Mouse (Mus musculus) cerebellum, postnatal 14 days (tissue): ENCODE measurements around the gene Krtap12-1.
A peak's percentile ranks its signal among the peaks of the same experiment; 100 is the strongest.
"Not testable (repeated sequence)": the region's sequence is repeated elsewhere in the genome, so short reads cannot be mapped to it uniquely, and the experiment has no call there.

ENCODE experiments used
- DNase-seq, 2 experiments: peaks; one replicate each; pipeline ENCODE4 v3.0.0; 2021; ENCODE audit warnings: mixed read lengths in 2 of 2

The Krtap12-1 gene

DNA sequence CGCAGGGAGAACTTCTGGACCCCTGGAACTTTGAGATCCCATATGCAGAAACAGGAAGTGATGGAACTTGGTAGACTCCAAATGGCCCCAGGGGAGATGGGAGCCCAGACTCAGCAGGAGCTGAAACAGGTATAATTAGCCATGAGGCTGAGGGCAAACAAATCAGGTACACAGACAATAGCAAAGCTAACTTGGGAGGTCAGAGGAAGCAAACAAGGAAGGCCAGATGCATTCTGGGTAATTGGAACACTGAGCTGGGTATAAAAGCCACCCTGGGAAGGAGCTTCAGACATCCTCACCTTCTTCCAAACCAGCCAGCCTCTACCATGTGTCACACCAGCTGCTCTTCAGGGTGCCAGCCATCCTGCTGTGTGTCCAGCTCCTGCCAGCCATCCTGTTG lies at the start of gene Krtap12-1:
TSS of gene Krtap12-1 (plus strand) at position 301 of the 400 bp plus-strand sequence.
- DNase-seq: not testable (repeated sequence)

DNA sequence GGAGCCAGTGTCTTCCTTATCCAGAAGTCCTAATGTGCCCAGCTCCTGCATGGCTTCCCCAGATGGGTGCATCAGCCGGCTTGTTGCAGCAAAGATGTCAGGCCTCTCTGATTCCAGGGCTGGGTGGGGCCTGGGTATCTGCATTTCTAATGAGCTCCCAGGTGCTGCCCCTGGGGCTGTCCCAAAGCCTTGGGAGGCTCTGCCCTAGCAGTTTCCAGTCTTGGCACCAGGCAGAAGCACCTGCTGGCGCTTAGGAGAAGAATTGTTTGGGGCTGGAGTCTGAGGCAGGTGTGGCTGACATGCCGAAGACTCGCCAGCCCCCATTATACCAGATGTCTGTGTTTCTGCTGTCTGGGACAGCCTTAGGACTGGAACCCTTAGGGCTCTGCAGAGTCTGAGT lies 49.7 kb upstream of the Krtap12-1 start:
- no peak for DNase-seq

DNA sequence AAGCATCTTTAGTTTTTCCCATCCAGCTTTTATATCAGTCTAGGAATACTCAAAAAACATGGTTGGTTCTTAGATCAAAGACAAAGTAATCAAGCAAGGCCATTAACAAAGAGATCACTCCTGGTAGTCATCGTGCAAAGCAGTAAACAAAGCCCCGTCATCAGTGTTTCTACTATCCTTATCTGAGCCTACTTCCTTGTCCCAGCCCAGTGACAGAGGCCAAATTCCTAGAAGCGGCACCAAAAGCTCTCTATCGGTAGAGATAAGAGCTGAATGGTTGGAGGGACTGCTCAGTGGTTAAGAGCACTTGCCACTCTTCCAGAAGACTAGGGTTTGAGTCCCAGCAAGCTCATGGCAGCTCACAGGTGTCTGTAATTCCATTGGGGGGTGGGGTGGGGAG lies 48.9 kb upstream of the Krtap12-1 start:
- no peak for DNase-seq

DNA sequence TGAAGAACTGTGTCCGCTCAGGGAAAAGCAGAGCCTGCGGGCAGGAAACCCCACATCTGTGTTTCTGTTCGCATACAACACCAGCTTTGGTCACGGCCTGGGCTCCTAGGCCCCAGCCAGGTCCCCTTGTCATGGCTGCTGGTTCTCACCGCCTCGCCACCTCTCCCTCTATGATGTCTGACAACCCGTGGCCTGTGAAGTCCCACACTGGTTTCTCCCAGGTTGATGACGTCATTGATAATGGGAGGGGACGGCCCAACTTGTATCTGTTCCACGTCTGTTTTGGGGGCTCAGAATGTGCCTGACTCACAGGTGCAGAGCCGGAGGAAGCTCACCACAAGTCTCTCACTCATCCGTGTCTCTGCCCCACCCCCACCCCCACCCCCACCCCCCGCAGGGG lies 46.6 kb upstream of the Krtap12-1 start:
- DNase-seq: no peak

DNA sequence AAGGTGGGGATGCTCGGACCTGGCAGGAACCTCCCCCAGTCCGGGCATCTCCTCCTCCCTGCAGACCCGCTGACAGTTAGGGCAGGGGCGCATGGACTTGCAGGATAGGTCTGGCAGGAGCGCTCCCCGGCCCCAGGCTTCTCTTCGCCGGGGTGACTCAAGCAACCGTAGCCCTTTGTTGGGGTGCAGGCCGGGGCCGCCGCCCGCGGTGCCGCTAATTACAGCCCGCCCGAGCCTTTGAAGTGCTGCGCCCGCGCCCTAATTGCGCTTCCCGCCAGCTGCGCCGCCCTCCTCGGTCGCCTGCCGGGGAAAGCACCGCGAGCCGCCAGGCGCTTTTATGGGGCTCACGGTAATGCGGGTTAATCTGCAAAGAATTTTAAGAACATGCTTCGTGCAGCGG lies 42.8 kb upstream of the Krtap12-1 start:
- DNase-seq: no peak

DNA sequence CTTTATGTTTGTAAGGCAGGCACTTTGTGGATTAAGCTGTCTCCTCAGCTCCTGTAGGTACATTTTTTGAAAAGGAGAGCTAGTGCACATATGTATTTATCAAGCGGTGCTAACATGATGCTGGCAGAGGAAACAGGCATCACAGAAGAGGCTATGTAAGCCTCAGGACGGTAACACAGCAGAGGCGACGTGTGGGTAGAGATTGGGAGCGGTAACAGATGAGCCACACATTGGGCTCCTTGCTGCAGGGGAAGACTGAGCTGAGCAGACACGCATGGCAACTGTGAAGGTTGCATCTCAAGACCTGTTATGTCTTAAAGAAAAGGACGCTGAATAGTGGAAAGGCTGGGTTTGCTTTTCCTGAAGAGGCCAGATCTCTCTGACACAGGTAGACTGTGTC lies 37.4 kb upstream of the Krtap12-1 start:
- no peak for DNase-seq

DNA sequence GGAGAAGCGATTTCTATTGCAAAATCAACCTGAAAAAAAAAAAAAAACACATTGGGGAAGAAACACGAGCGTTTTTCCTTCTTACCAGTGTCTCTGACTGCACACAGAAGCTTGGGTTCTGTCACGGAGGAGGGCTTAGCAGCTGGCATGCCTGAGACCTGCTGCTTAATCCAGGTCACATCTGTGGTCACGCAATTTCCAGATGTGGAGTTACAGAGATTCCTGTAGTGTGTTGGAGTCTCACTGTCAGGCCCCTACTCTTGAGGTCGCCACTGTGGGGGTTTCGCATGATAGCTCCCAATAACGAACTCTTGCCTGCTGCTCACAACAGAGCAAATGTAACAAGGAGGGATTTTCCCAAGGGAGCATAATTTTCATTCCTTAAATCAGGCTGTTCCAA lies 36.2 kb upstream of the Krtap12-1 start:
- no peak for DNase-seq

DNA sequence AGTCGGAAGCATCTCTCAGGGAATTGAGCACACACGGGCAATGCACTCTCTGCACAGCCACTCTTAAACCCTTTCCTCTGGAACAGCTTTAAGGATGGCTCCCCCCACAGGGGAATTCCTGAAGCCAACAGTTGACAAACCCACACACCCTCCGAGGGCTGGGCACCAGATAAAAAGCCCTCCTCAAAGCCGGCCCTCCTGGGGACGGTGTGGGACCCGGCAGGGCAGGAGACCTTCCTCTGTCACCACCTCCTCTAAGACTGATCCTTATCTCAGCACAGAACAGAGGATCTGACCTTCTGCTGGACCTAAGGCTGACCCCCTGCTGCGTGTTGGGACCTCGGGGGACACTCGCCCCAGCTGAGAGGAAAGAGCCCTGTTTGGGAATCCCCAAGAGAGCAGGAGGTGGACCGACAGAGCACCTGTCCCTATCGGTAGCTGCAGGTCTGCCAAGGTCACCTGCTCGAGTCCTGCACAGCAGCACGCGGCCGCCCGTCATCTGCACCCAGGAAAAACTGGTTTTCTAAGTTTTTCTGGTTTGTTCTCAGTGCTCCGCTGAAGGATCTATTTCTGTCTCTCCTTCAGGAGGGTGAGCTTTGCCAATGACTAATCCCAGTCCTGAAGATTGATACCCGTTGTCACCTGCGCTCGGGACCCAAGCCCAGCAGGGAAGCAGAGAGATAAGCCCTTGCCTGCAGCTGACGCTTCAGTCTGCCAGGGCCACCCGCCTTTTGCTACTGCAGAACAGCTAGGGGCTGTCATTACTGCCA lies 34.3 kb upstream of the Krtap12-1 start, which contains the start of gene Tspear:
TSS of gene Tspear (plus strand) at position 675 of the 770 bp plus-strand sequence.
- DNase-seq: no peak

DNA sequence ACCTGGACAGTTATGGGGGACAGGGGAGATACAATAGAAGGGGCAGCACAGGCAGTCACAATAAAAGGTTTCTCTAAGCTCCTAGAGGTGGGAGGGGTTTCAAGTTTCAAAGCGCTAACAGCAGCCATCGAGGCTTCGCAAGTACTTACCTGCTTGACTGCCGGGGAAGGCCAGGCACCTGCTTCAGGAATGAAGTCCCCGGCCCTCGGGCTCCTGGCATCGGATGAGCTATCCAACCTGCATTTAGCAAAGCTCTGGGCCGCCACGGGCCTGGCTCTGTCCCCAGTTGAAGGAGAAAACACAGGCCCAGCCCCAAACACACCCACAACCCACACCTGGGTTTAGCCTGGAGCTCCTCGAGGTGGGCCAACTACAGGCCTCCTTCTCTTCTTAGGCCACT lies 33.4 kb upstream of the Krtap12-1 start:
- DNase-seq: no peak

DNA sequence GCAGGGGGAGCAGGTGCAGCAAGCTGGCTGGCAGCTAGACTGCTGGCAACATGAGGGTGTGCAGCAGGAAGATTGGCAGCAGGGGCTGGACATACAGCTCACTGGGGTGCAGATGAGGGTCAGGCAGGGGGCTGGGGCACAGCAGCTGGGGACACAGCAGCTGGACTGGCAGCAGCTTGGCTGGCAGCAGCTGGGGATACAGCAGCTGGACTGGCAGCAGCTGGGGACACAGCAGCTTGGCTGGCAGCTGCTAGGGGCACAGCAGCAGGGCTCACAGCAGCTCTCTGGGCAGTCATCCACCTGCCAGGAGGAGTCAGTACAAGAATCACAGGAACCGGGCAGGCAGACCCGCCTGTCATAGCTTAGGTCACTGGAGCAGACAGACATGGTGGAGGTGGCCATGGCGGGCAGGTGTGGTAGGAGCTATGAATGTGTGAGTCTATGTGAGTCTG lies 30.0 kb upstream of the Krtap12-1 start, which contains the start of gene Gm19402:
TSS of gene Gm19402 (minus strand) at position 402 of the 452 bp plus-strand sequence.
- DNase-seq: not testable (repeated sequence)

DNA sequence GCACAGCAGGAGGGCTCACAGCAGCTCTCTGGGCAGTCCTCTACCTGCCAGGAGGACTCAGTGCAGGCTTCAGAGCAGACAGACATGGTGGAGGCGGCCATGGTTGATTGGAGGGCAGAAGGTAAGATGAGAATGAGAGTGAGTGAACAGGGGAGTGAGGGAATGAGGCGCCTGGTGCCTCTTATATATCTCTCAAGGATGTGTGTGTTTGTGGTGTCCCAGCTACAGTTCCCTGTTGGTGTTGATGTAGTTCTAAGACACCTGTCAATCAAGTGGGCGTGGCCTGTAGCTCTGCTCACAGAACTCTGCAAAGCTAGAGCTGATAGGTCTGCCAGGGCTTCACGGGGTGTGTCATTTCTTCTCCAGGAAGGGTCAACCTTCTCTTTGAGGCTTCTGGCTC lies 23.3 kb upstream of the Krtap12-1 start, which contains the start of gene Gm9508:
TSS of gene Gm9508 (minus strand) at position 101 of the 400 bp plus-strand sequence.
- no peak for DNase-seq

DNA sequence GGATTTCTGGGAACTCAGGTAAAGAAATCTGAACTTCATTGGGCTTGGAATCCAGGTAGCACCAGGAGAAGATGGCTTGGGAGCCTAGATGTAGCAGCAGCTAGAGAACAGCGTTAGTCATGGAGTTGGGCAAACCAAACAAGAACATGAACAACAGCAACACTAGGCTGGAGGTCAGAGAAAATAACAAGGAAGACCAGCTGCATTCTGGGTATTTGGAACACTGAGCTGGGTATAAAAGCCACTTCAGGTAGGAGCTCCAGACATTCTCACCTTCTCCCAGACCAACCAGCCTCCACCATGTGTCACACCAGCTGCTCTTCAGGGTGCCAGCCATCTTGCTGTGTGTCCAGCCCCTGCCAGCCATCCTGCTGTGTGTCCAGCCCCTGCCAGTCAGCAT lies 14.1 kb upstream of the Krtap12-1 start, which contains the start of gene Gm10272:
TSS of gene Gm10272 (plus strand) at position 301 of the 400 bp plus-strand sequence.
- no peak for DNase-seq

DNA sequence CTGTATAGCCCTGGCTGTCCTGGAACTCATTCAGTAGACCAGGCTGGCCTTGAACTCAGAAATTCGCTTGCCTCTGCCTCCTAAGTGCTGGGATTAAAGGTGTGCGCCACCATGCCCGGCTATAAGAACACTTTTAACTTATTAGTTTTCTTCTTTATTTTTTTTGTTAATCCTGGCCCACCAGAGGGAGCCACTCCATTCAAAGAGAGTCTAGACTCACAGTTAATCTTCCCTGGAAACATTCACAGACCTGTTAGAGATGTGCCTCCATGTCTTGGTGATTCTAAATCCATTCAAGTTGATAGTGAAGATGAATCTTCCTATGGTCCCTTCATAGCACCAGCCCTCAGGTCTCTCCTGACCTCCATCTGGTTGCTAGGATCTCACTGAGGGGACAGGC lies 10.6 kb upstream of the Krtap12-1 start:
- no peak for DNase-seq

DNA sequence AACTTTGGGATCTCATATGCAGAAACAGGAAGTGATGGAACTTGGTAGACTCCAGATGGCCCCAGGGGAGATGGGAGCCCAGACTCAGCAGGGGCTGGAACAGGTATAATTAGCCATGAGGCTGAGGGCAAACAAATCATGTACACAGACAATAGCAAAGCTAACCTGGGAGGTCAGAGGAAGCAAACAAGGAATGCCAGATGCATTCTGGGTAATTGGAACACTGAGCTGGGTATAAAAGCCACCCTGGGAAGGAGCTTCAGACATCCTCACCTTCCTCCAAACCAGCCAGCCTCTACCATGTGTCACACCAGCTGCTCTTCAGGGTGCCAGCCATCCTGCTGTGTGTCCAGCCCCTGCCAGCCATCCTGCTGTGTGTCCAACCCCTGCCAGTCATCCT lies 9.2 kb upstream of the Krtap12-1 start, which contains the start of gene Gm10024:
TSS of gene Gm10024 (plus strand) at position 301 of the 400 bp plus-strand sequence.
- DNase-seq: not testable (repeated sequence)

DNA sequence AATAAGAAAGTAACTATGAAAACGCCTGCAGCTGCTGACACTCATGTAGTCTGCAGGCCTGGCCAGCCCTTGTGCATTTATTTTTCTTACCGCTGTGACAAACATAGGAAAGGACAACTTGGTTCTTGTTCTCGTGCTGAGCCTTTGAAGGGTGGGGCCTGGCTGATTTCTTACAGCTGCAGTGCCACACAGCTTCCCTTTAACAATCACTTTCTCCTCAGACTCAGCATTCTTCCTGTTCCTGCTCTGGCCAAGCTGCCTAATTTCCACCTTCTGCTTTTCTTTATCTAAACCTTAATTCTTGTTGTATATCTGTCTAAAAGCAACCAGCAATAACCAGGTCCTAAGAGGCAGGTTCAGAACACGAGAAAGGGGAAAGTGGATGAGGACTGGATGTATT lies 6.7 kb upstream of the Krtap12-1 start:
- no peak for DNase-seq

DNA sequence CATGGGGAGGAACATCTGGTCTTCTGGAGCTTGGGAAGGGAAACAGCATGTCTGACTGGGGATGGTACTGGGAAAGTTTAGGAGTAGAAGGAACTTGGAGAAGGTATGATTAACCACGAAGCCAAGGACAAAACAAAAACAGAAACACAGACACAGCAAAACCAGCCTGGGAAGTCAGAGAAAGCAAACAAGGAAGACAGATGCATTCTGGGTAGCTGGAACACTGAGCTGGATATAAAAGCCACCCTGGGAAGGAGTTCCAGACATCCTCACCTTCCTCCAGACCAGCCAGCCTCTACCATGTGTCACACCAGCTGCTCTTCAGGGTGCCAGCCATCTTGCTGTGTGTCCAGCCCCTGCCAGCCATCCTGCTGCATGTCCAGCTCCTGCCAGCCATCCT lies 4.9 kb upstream of the Krtap12-1 start, which contains the start of gene Gm10142:
TSS of gene Gm10142 (plus strand) at position 301 of the 400 bp plus-strand sequence.
- no peak for DNase-seq

DNA sequence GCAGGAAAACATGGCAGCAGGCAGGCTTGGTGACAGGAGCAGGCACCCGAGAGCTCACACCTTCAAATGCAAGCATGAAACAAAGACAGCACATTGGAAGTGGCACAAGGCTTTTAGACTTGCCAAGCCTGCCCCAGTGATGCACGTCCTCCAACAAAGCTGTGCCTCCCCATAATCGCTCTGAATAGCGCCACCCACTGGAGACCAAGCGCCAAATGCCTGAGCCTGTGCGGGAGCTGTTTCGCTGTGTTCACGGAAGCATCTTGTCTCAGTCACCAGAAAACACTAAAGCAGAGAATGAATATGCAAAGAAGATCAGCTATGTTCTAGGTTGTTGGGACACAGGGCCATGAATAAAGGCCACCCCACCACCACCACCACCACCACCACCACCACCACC lies 4.5 kb downstream of the Krtap12-1 start:
- DNase-seq: no peak

DNA sequence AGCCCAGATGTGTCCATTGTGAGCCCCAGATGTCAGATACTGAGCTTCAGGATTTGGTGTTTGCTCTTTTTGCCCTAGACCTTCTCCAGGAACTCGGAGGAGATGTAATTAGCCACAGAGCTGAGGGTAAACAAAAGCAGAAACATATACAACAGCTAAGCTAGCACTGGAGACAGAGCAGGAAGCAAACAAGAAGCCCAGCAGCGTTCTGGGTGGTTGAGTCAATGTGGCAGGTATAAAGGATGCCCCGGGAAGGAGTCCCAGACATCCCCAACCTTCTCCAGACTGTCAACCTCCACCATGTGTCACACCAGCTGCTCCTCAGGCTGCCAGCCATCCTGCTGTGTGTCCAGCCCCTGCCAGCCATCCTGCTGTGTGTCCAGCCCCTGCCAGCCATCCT lies 5.8 kb downstream of the Krtap12-1 start, which contains the start of gene Gm10100:
TSS of gene Gm10100 (plus strand) at position 301 of the 400 bp plus-strand sequence.
- DNase-seq: peak; percentile 10 to 28

DNA sequence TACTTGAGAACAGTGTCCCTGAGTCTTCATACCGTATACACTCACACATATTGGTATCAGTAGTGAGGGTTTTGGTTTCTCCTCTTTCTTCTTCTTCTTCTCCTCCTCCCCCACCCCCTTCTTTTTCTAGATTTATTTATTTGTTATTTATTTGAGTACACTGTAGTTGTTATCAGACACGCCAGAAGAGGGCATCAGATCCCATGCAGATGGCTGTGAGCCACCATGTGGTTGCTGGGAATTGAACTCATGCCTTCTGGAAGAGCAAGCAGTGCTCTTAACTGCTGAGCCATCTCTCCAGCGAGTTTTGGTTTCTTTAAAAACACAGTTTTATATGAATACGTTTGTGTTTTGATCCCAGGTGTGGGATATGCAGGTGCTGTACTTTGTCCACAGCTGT lies 7.9 kb downstream of the Krtap12-1 start:
- peak in 1 of 2 experiments; percentile 21 for DNase-seq

DNA sequence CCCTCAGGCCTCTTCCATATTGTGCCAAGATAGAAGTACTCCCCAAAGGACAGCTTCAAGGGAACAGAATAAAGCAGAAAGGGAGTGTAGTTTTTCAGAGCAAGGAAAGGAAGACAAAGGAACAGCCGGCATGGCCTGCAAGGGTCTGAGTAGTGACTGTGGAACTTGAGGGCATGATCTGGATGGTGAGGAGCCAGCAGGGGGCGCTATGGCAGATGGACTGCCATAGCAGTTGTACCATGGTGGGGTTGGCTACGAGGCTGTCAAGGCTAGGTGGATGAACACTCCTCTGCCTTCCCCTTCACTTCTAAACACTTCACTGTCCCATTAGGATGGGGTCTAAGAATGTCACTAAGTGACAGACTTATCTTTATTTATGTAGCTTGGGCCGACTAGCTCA lies 8.8 kb downstream of the Krtap12-1 start:
- peak in 1 of 2 experiments; percentile 12 for DNase-seq

DNA sequence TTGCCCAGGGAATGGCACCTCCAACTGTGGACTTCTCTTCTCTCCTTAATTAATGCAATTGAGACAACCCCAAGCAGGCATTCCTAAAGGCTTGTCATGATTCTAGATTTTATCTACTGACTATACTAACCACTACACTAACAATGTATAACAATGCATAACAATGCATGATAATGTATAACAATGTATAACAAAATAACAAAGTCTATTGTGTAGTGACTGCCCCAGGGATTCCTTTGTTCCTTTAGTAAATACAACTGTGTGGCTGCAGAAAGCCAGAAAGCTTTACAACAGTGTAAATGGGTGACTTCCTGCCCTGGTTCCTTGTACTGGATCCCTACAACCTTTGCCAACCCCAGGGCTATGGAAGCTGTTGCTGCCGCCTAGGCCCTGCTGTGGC lies 15.5 kb downstream of the Krtap12-1 start:
- no peak for DNase-seq

DNA sequence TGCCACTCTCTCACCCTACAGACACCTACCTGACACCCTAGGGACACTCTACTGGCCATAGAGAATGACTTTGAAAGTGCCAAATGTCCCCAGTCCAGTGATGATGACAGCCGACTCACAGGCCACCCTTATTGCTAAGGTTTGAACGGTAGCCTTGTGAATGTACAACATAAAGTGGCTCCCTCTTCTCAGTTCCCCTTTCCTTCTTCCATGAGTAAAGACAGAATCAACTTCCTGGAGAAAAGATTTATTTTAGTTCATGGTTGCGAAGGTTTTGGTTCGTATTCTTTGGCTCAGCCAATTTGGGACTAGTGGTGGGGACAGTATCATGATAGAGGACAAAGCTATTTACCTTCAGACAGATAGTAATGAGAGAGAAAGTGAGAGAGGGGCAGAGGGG lies 18.5 kb downstream of the Krtap12-1 start:
- no peak for DNase-seq

DNA sequence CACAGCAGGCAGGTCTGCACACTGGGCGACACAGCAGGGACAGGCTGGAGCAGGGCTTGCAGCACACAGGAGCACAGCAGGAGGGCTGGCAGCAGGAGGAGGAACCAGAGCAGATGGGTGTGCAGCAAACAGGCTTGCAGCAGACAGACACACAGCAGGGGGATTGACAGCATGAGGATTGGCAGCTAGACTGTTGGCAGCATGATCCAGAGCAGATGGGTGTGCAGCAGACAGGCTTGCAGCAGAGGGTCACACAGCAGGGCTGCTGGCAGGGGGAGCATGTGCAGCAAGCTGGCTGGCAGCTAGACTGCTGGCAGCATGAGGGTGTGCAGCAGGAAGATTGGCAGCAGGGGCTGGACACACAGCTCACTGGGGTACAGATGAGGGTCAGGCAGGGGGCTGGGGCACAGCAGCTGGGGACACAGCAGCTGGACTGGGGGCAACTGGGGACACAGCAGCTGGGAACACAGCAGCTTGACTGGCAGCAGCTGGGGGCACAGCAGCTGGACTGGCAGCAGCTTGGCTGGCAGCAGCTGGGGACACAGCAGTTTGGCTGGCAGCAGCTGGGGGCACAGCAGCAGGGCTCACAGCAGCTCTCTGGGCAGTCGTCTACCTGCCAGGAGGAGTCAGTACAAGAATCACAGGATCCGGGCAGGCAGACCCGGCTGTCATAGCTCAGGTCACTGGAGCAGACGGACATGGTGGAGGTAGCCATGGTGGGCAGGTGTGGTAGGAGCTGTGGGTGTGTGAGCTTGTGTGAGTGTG lies 21.7 kb downstream of the Krtap12-1 start, which contains the start of gene Gm18596:
TSS of gene Gm18596 (minus strand) at position 715 of the 765 bp plus-strand sequence.
- DNase-seq: peak; percentile 47 to 66
